Mouse (Mus musculus) ES-Bruce4 (cell line): ENCODE data around the gene Gm9732.
"Not testable (repeated sequence)": the region's sequence is repeated elsewhere in the genome, so short reads cannot be mapped to it uniquely, and the experiment has no call there.

Source experiments
- CTCF ChIP-seq: IDR thresholded peaks from one replicate; pipeline ENCODE4 v1.8.1; 2011; ENCODE audit warnings: low read depth, low read length
- EP300 ChIP-seq: IDR thresholded peaks from 2 replicates; pipeline ENCODE4 v1.6.1; 2011; ENCODE audit warnings: low read depth, low read length; ENCODE audit not compliant: insufficient read depth

GRCm38 (mm10) chr14:43235204-43235603, 39.6 kb upstream of the Gm9732 start, which contains the start of gene Gm8122:
- not testable (repeated sequence) for TF ChIP-seq CTCF, EP300
